Mouse (Mus musculus): Measurements from ENCODE around the gene Shcbp1.
A peak's percentile ranks its signal among the peaks of the same experiment; 100 is the strongest.
"Not testable (repeated sequence)": the region's sequence is repeated elsewhere in the genome, so short reads cannot be mapped to it uniquely, and the experiment has no call there.

The Shcbp1 gene

DNA sequence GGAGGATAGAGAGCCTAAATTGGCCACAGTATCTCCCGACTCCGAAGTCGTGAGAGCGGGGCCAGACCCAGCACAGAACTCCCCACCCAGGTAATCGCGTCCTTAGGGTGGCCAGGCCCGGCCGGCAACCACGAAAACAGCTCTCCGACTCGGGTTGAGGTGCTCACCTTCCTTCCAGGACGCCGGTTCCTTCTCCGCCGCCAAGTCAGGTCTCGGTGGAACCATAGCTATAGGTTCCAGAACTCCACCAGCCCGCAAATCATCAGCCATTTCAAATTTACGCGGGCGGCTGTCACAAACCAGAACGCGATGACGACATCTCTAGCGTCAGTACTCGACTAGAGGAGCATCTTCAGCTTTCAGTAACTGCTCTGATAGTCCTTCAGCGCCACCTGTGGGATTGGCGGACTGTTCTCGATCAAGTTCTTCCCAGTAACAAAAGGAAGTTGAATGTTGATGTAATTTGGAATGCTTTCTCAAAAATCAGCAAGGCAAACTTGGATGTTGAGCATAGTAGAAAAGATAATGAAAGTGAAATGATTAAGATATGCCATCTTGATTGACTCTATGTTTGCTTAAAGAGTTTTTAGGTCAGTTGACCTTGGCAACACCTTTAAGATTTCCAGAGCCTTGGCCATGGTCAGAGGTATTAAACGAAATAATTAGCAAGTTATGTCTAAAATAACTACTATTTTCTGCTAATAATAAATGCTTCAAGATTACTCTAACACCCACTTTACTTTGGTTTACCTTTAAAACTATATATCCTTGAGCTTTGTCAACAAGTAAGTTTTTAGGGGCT, at the start of gene Shcbp1:
Gene Shcbp1, minus strand, starts transcription at position 314 of the 802 bp plus-strand sequence.
- DNase-seq: peak; percentile 98

DNA sequence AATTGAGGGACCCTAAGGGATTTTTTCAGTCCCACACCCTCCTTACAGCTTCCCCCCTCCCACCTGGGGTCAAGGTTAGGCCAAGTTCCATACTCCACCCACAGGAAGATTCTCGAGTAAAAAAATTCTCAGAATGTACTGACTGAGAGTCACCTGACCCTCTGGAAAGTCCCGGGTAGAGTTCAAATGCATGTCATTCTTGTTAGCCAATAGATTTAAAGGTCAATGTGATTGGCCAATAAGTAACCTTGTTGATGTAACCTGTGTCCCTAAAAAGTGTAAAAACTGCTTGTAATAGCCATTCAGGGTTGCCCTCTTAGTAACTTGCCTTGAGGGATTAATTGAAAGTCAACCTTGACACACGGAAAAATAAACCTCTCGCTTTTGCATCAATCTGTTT, 29.5 kb upstream of the Shcbp1 start:
- DNase-seq: no peak

DNA sequence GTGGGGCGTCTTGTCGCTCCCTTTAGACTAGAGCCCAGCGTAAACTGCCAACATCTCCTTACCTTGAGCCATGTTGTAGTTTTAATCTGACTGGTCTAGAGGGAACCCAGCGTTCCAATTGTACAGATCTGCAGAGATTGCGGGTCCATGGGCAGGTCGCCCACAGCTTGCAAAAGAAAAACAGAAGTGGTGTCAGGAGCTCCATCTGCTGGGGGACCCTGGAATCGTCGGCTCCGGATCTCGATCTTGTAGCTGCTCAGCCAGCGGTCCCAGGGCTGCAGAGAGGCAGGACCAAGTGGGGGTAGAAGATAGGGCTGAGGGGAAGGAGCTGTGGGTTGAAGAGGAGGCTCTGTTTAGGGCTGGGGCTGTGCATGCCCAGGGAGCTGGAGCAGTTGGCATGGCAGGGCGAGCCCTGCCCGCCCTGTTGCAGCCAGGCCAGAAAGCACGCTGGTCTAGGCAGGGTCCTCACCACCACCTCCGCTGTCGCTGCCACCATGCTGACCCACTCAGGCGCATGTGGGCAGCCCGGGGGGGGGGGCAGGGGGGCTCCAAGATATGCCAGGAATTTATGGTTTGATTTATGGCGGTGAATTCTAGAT, 21.3 kb upstream of the Shcbp1 start:
- peak; percentile 23 for DNase-seq

DNA sequence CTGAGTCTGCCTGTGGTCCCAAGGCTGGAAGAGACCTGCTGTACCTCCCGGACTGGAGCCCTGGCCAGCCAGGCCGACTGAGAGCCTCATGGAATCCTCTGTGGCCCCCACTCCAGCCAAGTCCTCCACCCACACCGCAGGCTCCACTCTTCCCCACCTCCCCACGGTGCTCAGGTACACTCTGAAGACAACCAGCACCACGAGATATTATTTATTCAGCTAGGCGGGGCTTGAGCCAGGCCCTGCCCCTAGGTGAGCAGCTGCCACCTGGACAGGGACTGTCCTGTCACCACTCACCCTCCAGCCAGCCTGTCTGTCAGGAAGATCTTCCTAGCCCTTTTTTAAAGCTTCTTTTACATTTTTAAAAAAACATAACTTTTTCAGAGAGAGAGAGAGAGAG, 1.1 kb downstream of the Shcbp1 start:
- DNase-seq: no peak

DNA sequence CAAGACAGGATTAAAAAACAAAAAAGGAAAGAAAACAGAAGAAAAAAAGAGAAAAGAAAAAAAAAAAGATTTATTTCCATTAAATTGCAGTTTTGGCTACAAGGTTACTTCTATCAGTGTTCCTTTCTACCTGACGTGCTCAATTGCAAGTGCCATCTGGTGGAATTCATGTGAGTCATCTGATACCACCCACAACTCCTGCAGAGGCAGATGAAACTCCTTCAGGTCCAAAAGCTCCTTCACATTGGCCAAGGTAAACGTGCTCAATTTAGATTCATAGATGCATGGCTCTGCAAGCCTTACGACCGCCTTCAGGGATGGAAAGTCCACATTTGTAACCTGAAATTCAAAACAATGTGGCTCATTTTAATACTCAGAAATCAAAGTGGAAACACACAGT, 14.6 kb downstream of the Shcbp1 start:
- DNase-seq: no peak

DNA sequence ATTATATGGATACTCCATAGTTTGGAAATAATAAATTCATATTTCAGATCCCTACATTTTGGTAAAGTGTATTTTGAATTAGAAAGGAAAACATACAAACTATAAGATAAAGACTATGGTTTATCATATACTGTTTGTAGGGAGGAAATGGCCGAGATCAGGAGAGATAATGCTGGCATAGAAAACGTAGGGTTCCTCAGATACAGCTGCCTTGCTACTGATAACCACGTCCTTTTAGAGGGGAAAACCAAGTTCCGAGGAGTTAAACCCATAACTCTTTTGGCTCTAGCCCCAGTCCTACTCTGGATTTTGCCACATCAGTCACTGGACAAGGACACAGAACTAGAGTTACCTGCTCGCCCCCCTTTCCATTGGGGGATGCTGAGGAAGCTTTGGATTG, 26.3 kb downstream of the Shcbp1 start:
- DNase-seq: no peak

DNA sequence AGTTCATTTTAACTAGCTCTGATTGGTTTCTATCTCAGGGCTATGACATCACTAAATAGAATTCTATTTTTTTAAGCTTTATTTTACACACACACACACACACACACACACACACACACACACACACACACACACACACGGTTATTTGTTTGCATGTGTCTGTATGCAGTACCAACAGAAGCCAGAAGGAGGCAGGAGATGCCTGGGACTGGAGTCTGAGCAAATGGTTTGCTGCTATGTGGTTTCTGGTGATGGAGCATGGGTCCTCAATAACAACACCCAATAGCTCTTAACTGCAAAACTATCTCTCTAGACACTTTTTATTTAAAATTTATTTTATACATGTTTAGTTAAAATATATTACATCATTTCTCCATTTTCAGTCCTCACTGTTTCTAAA, 48.4 kb downstream of the Shcbp1 start:
- DNase-seq: no peak

DNA sequence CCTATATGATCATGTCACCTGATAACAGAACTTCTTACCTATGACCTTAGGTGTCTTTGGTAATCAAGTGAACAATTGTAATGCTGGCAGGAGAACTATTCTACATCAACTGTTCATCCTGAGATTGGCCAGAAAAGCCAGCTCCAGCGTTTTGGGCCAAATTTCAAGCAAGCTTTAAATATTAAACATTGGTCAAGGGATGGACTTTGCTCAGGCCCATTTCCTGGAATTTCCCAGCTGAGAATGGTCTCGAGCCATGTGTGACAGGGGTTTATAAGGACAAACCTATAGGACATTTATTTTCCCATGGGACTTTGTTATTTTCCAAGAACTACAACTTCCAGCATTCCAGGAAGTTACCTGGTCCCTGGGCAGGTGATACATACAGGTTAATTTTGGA, 63.8 kb downstream of the Shcbp1 start:
- no peak for DNase-seq

DNA sequence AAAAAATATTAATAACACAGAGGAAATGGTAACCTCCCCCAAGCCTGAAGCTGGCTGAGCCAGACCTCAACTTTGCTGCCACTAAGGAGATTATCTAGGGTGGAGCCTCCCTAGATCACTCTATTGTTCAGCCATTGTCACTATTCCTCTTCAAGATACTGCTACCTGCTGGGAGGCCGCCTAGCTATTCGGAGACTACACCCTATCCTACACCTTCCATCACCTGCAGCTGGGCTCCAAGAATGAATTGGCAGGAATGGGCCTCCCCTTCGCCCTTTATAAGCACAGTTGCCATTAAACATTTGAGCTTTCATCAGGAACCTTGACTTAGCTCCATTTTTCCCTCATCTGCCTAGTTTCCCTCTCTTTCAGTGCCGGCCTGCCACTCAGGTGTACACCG, 71.0 kb downstream of the Shcbp1 start:
- not testable (repeated sequence) for DNase-seq

DNA sequence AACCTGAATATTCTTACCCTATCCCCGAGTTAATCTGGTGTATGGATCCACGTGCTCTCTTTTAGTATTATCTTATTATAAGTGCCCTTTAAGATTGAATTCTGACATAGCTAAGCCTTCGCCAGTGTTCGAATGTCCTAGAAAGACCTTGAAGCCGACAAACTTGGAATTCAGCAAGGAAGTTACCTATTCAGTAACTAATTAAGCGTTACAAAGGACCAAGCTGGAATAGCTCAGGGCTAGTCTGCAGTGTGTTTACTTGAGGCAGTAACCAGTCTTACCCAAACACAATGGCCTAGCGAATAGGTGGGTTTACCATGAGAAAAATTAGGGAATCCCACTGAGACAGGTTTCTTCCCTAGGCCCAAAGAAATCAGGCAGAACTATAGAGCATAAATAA, 71.5 kb downstream of the Shcbp1 start:
- not testable (repeated sequence) for DNase-seq

DNA sequence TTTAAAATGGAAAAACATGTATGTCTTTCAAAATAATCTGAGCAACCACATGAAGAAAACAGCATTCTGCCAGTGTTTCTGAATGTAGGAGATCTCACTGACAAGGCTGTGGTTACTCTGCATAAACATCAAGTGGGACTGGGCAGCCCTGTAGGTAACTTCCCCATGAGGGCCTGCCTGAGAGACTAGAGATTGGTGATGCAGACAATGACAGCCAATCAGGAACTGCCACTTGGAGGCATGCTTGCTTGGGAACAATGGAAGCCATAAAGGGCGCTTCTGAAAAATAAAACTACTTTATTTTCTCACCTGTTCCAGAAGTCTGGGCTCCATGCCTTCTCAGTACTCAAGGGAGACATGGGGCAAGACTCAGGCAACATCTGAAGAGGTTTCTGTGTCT, 87.7 kb downstream of the Shcbp1 start:
- no peak for DNase-seq
